Mouse (Mus musculus) liver, embryonic 14.5 days (tissue): ENCODE results near the gene Ntn5. TPM values are rescaled to one million over a fixed set of nuclear protein-coding genes. Genes with fewer than 3 reads are reported as not detected.

Experiments used
- ATAC-seq: fragments of 200-750 bp; cut with Nextera tagmentation; 2 replicates; pipeline ENCODE4 v1.8.0; 2017; ENCODE audit warnings: moderate number of reproducible peaks, mild to moderate bottlenecking, moderate library complexity; ENCODE audit not compliant: insufficient read depth
- DNase-seq, 3 experiments: peaks; one replicate each; pipeline ENCODE4 v3.0.0-alpha.2; 2012 to 2013; ENCODE audit warnings: low read depth in 3 of 3, low spot score in 3 of 3
- H3K27ac ChIP-seq: fragments of 300-500 bp; sonication (generic); 2 replicates; pipeline ENCODE4 v1.5.1; 2014; ENCODE audit warnings: moderate library complexity, mild to moderate bottlenecking, control low read depth, inconsistent platforms
- H3K27me3 ChIP-seq: fragments of 300-500 bp; sonication (generic); 2 replicates; pipeline ENCODE4 v1.6.1; 2014; ENCODE audit warnings: mild to moderate bottlenecking, low read length, moderate library complexity; ENCODE audit not compliant: control insufficient read depth, insufficient read depth
- H3K36me3 ChIP-seq: fragments of 300-500 bp; sonication (generic); replicated peaks from 2 replicates; pipeline ENCODE4 v1.6.1; 2014; ENCODE audit warnings: low read depth; ENCODE audit not compliant: control insufficient read depth, insufficient read depth
- H3K4me1 ChIP-seq, 2 experiments: fragments of 200-500 bp in 1 of 2; fragments of 300-500 bp in 1 of 2; sonication (generic) in 1 of 2; replicated peaks; 2 replicates each; pipeline ENCODE4 v1.6.1; 2012 to 2014; ENCODE audit warnings: antibody characterized with exemption in 1 of 2, inconsistent platforms in 1 of 2, low read length in 1 of 2; ENCODE audit not compliant: control insufficient read depth in 2 of 2, insufficient read depth in 2 of 2
- H3K4me2 ChIP-seq: fragments of 300-500 bp; sonication (generic); 2 replicates; pipeline ENCODE4 v1.6.1; 2014; ENCODE audit warnings: low read depth, mild to moderate bottlenecking, control low read depth, moderate library complexity
- H3K4me3 ChIP-seq, 2 experiments: fragments of 200-500 bp in 1 of 2; fragments of 300-500 bp in 1 of 2; sonication (generic) in 1 of 2; 2 replicates each; pipeline ENCODE4 v1.5.1; 2012 to 2014; ENCODE audit warnings: low read depth in 2 of 2, low read length in 2 of 2, mild to moderate bottlenecking in 2 of 2, control low read depth in 1 of 2, inconsistent platforms in 1 of 2, moderate library complexity in 1 of 2; ENCODE audit not compliant: insufficient read depth in 1 of 2
- H3K9ac ChIP-seq: fragments of 300-500 bp; sonication (generic); replicated peaks from 2 replicates; pipeline ENCODE4 v1.6.1; 2014; ENCODE audit warnings: mild to moderate bottlenecking, control low read depth, moderate library complexity
- H3K9me3 ChIP-seq: fragments of 300-500 bp; sonication (generic); 2 replicates; pipeline ENCODE4 v1.6.1; 2016; ENCODE audit warnings: low read length, mixed read lengths; ENCODE audit not compliant: control insufficient read depth
- CTCF ChIP-seq: IDR thresholded peaks from 2 replicates; pipeline ENCODE4 v1.5.1; 2016; ENCODE audit warnings: antibody characterized with exemption, low read depth, control low read depth
- EP300 ChIP-seq: IDR thresholded peaks from 2 replicates; pipeline ENCODE4 v1.6.1; 2016; ENCODE audit warnings: antibody characterized with exemption, low read depth
- WGBS: fragments of 180-500 bp; shearing (Covaris S2); extraction: QIAGEN DNeasy Blood & Tissue Kit; methylation state at CpG from one replicate; pipeline ENCODE4 v1.1.7; 2014; ENCODE audit not compliant: insufficient replicate concordance; 5-methylcytosine and 5-hydroxymethylcytosine counted together
- polyA plus RNA-seq, 2 experiments: library from polyadenylated mRNA; depleted of rRNA in 1 of 2; stranded (reverse) in 1 of 2; unstranded in 1 of 2; fragments of >200 nt; fragmentation: Nextera tagmentation in 1 of 2; extraction: Ambion mirVana in 1 of 2; gene quantifications; 2 replicates each; pipeline versions ENCODE4 v1.2.1 to v1.2.3; 2012 to 2014

Ntn5 gene
- polyA plus RNA-seq, 2 experiments, result not detected

DNA sequence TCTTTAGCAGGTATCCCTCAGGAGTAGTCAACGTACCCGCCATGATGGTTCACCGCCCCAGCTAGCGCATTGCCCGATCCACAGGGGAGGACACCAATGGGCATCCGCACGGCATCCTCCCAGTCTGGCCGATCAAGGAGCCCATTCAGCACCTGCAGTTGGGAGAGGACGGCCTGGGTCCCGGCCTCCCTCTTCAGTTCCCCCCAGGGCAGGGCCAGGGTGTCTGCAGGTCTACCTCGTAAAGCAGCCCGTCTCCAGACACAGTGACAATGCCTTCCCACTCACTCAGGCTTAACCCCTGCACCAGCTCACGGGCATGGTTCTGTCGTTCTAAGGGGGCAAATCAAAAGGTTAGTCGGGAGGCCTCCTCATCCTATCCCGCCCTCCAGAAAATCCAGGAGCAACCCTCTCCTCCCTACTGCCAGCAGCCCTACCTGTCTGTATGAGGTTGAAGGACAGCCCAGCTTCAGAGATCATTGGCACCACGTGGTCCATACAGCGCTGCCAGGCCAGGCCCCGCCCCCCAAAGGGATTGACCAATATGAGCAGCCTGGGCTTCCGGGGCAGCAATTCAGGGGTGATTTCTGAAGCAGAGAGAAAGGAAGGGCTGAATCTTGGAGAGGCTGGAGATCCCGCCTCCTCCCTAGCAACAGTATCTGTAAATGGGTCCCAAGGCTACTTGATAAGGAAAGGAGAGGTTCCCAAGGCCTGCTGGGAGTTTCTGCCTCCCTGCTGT is 28.4 kb downstream of the Ntn5 start:
- H3K27me3 ChIP-seq, result no peaks in the 10 kb centered on the region
- H3K9me3 ChIP-seq, result no peaks in the 10 kb centered on the region
- ATAC-seq (no peak), DNase-seq (no peak)
- TF ChIP-seq CTCF (no peak), EP300 (no peak)
- H3K36me3 ChIP-seq, result peaks cover 12% of the 10 kb centered on the region
- no peak overlapping the region for H3K4me2 ChIP-seq
- H3K27ac ChIP-seq, result no peak overlapping the region
- H3K9ac ChIP-seq, result no peak overlapping the region
- no peak overlapping the region for H3K4me3 ChIP-seq
- peaks cover 25 to 31% of the 10 kb centered on the region in 2 experiments for H3K4me1 ChIP-seq
- WGBS, result 85% methylated on average over 21 of the region's 21 CpGs

DNA sequence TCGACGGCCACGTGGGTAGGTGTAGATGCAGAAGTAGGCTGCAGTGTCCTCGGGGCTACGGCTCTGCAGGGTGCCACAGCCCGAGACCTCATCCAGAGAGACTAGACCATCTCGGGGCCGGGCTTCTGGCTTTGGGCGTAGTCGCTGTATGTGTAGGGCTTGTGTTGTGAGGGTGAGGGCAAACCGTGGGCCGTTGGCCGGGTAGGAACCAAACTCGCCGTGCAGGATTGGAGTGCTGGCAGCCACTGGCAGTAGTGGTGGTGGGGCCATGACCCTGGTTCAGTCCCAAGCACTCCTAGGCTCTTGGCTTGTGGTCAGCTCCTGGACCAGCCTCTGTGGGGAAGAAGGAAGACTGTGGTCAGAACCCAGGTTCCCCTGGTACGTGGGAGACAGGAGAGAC is 29.6 kb downstream of the Ntn5 start:
- Histone ChIP-seq H3K4me3 (no peak overlapping the region), H3K4me2 (no peak overlapping the region), H3K9me3 (no peaks in the 10 kb centered on the region), H3K36me3 (peaks cover 12% of the 10 kb centered on the region), H3K4me1 (peaks cover 18 to 20% of the 10 kb centered on the region in 2 experiments), H3K27me3 (no peaks in the 10 kb centered on the region), H3K9ac (no peak overlapping the region), H3K27ac (no peak overlapping the region)
- DNase-seq (no peak), ATAC-seq (no peak)
- 88% methylated on average over 16 of the region's 16 CpGs for WGBS
- no peak for TF ChIP-seq CTCF
- TF ChIP-seq EP300, result no peak

DNA sequence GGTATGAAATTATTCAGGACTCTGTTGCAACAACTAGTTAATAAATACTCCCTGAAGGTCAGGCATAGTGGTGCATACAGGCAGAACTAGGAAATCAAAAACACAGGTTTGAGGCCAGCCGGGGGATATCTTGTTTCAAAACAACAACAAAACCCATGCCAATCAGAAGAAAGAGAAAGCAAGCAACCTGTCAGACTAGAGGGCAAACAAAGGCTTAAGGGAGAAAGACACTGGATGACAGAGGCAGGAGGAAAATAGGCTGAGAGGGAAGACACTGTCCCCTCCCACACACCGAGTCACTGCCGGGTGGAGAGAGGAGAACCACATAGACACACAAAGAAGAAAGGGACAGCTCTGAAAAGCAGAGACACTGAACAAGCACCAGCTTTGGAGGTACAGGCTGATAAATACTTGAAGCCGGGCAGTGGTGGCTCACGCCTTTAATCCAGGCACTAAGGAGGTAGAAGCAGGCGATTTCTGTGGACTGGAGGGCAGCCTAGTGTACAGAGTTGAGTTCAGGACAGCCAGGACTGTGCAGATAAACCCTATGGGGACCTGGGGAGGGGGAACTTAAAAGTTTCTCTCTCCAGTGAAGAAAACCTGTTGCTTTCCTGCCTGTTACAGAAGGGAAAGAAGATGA is 30.2 kb downstream of the Ntn5 start:
- H3K4me1 ChIP-seq, result peaks cover 18 to 21% of the 10 kb centered on the region in 2 experiments
- DNase-seq, result no peak

DNA sequence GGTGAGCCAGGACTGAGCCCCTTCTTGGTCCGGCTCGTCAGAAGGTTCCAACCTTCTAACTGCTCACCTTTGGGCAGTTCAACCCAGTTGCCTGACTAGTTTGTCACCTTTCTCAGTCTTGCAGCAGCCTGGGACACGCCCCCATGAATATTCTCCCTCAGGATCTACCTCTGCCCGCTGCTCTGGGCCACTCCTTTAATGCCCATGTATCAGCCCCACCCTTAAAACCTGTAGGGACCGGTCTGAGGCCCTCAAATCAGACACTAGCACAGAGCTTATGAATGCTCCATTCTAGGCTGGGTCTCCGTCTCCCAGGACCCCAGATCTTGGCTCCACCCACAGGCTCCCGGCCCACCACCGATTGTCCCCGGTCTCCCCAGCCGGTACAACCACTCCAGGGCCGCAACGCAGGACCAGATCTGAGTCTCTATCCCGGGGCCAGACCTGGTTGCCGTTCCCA is 30.8 kb downstream of the Ntn5 start:
- no peak for TF ChIP-seq CTCF
- TF ChIP-seq EP300, result no peak
- Histone ChIP-seq H3K4me3 (peak overlapping the region; percentile 66 to 90), H3K4me2 (peak overlapping the region; percentile 81), H3K9me3 (no peaks in the 10 kb centered on the region), H3K4me1 (peaks cover 21 to 23% of the 10 kb centered on the region in 2 experiments), H3K36me3 (peaks cover 21% of the 10 kb centered on the region), H3K27ac (peak overlapping the region; percentile 5), H3K27me3 (no peaks in the 10 kb centered on the region), H3K9ac (peak overlapping the region; percentile 56; the same call in 1 of the 2 replicates)
- ATAC-seq (peak; percentile 57), DNase-seq (peak in 2 of 3 experiments; percentile 52 to 66)
- WGBS, result 11% methylated on average over 14 of the region's 14 CpGs

More for the DNA sequence above, 30.2 kb downstream of the Ntn5 start:
- no peaks in the 10 kb centered on the region for H3K27me3 ChIP-seq
- TF ChIP-seq CTCF (no peak), EP300 (no peak)
- ATAC-seq, result no peak
- WGBS, result 77% methylated on average over 6 of the region's 6 CpGs
- H3K36me3 ChIP-seq, result peaks cover 14% of the 10 kb centered on the region
- peak overlapping the region in 1 of 2 experiments; percentile 90; a peak in 1 of 4 replicates for H3K4me3 ChIP-seq
- H3K9ac ChIP-seq, result no peak overlapping the region; the same call in 1 of the 2 replicates
- H3K27ac ChIP-seq, result no peak overlapping the region
- H3K9me3 ChIP-seq, result no peaks in the 10 kb centered on the region
- H3K4me2 ChIP-seq, result peak overlapping the region; percentile 81

DNA sequence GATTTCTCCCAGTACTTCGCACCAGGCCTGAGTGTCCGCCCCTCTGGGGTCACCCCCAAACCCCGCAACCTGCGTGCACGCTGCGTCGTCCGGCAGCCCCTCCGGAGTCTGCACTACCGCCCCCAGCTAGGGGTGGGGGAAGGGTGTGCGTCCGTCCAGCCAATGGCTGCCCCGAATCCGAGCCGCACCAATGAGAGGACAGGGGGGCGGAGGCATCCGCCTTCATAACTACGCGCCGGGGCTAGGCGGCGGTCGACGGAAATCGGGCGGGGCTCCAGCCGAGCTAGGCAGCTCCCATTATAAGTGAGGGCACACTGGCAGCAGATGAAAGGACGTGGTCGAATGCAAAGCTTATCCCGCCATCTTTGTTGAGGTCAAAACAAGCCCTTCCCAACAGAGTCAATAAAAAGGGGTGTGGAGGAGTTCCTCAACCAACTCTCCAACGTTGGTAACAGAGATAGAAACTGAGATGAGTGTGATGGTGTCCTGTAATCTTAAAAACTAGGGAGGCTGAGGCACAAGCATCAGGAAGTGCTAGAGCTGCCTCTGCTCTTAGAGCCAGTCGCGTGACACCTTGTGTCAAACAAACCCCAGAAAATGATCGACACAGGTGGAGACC is 31.4 kb downstream of the Ntn5 start, which contains the start of gene Rpl18:
Gene Rpl18 (plus strand): TSS at position 368 of the 619 bp plus-strand sequence.
- Histone ChIP-seq H3K4me3 (peak within 1 kb of the TSS; percentile 66 to 90), H3K4me2 (peak within 1 kb of the TSS; percentile 81), H3K27me3 (no peaks in the 10 kb centered on the region), H3K4me1 (peaks cover 21 to 26% of the 10 kb centered on the region in 2 experiments), H3K9ac (peak within 1 kb of the TSS; percentile 99), H3K9me3 (no peaks in the 10 kb centered on the region), H3K27ac (peak within 1 kb of the TSS; percentile 73), H3K36me3 (peaks cover 25% of the 10 kb centered on the region)
- ATAC-seq, result peak; percentile 85
- DNase-seq, result peak; percentile 91 to 93 (median 92)
- TF ChIP-seq CTCF (no peak), EP300 (no peak)
- WGBS, result 7% methylated on average over 34 of the region's 34 CpGs
